Mouse (Mus musculus) left cerebral cortex, postnatal 10 days (tissue): ENCODE results near the gene Foxs1. TPM values are rescaled to one million over a fixed set of nuclear protein-coding genes. Genes with fewer than 3 reads are reported as not detected.

Source experiments
- DNase-seq, 2 experiments: peaks; one replicate each; pipeline ENCODE4 v3.0.0; 2021 to 2022; ENCODE audit warnings: low spot score in 2 of 2, mixed read lengths in 1 of 2; ENCODE audit errors: extremely low spot score in 1 of 2
- intact Hi-C: fragments of 180-260 bp; cut with DNase I; formaldehyde crosslinking; loops from one replicate; pipeline ENCODE4 v1.15.1; 2025
- total RNA-seq, 2 experiments: library from RNA; stranded (reverse); gene quantifications; 2 replicates each; pipeline ENCODE4 v1.2.3; 2021

Foxs1 gene
- total RNA-seq, 2 experiments from 2014 or later: 1.0 to 1.7 TPM

GRCm38 (mm10) chr2:152931456-152932160 is 1.4 kb downstream of the Foxs1 start:
- peak in 1 of 2 experiments; percentile 58 for DNase-seq
- intact Hi-C loops: no loop called here

- peak in 1 of 2 experiments; percentile 81 for DNase-seq
- intact Hi-C loops: no loop called here
These were observed 2.7 kb downstream of the Foxs1 start for GRCm38 (mm10) chr2:152930276-152930675.

- no peak for DNase-seq
- intact Hi-C loops: no loop called here
These were observed 4.0 kb downstream of the Foxs1 start for GRCm38 (mm10) chr2:152928988-152929370.

- intact Hi-C loops: no loop called here
- DNase-seq: no peak
These were observed 4.6 kb downstream of the Foxs1 start for GRCm38 (mm10) chr2:152928219-152928987.

- intact Hi-C loops: no loop called here
- DNase-seq: no peak
These were observed 5.6 kb downstream of the Foxs1 start for GRCm38 (mm10) chr2:152927371-152927770.

GRCm38 (mm10) chr2:152926896-152927295 is 6.1 kb downstream of the Foxs1 start:
- intact Hi-C loops: no loop called here
- no peak for DNase-seq

GRCm38 (mm10) chr2:152925189-152925872 is 7.7 kb downstream of the Foxs1 start:
- intact Hi-C loops: no loop called here

GRCm38 (mm10) chr2:152924543-152924942 is 8.5 kb downstream of the Foxs1 start:
- intact Hi-C loops: no loop called here
- no peak for DNase-seq

More at GRCm38 (mm10) chr2:152925189-152925872, 7.7 kb downstream of the Foxs1 start:
- DNase-seq: peak in 1 of 2 experiments; percentile 89

GRCm38 (mm10) chr2:152924128-152924527 is 8.9 kb downstream of the Foxs1 start:
- DNase-seq: no peak
- intact Hi-C loops: no loop called here

- no peak for DNase-seq
- intact Hi-C loops: no loop called here
These were observed 9.4 kb downstream of the Foxs1 start for GRCm38 (mm10) chr2:152923621-152924020.

- intact Hi-C loops: no loop called here
- DNase-seq: no peak
These were observed 10.6 kb downstream of the Foxs1 start for GRCm38 (mm10) chr2:152922376-152922775.

- intact Hi-C loops: loop anchor here (5.0 kb wide), 1 partner anchor 100 kb away; the partner anchor contains the start of gene Pdrg1
- DNase-seq: no peak
These were observed 15.3 kb downstream of the Foxs1 start for GRCm38 (mm10) chr2:152917671-152918070.

GRCm38 (mm10) chr2:152916111-152916510 is 16.9 kb downstream of the Foxs1 start:
- intact Hi-C loops: loop anchor here (5.0 kb wide), 1 partner anchor 101 kb away; the partner anchor contains the start of gene Pdrg1

GRCm38 (mm10) chr2:152915453-152915852 is 17.6 kb downstream of the Foxs1 start:
- intact Hi-C loops: loop anchor here (2.0 to 5.0 kb wide), 2 partner anchors 102 to 227 kb away; partner anchors contain the start of gene Pdrg1
- DNase-seq: no peak

More at GRCm38 (mm10) chr2:152916111-152916510, 16.9 kb downstream of the Foxs1 start:
- DNase-seq: no peak

- peak; percentile 88 to 91 for DNase-seq
- intact Hi-C loops: loop anchor here (2.0 to 5.0 kb wide), 2 partner anchors 103 to 228 kb away; partner anchors contain the start of gene Pdrg1
These were observed 18.5 kb downstream of the Foxs1 start for GRCm38 (mm10) chr2:152914310-152915120.

- intact Hi-C loops: no loop called here
These were observed 19.5 kb downstream of the Foxs1 start for GRCm38 (mm10) chr2:152913471-152913870.

GRCm38 (mm10) chr2:152911432-152911831 is 21.6 kb downstream of the Foxs1 start:
- intact Hi-C loops: no loop called here

More at GRCm38 (mm10) chr2:152913471-152913870, 19.5 kb downstream of the Foxs1 start:
- no peak for DNase-seq

GRCm38 (mm10) chr2:152911031-152911430 is 22.0 kb downstream of the Foxs1 start, which contains the start of gene Mylk2:
Gene Mylk2, plus strand, starts transcription at chr2:152911352.
- no peak for DNase-seq
- intact Hi-C loops: no loop called here

More at GRCm38 (mm10) chr2:152911432-152911831, 21.6 kb downstream of the Foxs1 start:
- DNase-seq: no peak
